Mouse (Mus musculus) right cerebral cortex, adult 18-20 months (tissue): Measurements from ENCODE around the gene Aldh1l1.
A peak's percentile ranks its signal among the peaks of the same experiment; 100 is the strongest.

Source experiments
- DNase-seq: peaks from one replicate; pipeline ENCODE4 v3.0.0; 2022; ENCODE audit warnings: mixed read lengths

Gene Aldh1l1

GRCm38 (mm10) chr6:90509085-90509484 is 22.9 kb downstream of the Aldh1l1 start:
- DNase-seq = peak; percentile 13

GRCm38 (mm10) chr6:90512416-90512815 is 26.2 kb downstream of the Aldh1l1 start:
- DNase-seq = no peak

GRCm38 (mm10) chr6:90513074-90513856 is 27.0 kb downstream of the Aldh1l1 start:
- DNase-seq = no peak

- DNase-seq = no peak
Measured at GRCm38 (mm10) chr6:90514369-90514768, 28.1 kb downstream of the Aldh1l1 start.

GRCm38 (mm10) chr6:90514883-90515405 is 28.7 kb downstream of the Aldh1l1 start:
- peak; percentile 78 for DNase-seq

GRCm38 (mm10) chr6:90518892-90519291 is 32.7 kb downstream of the Aldh1l1 start:
- no peak for DNase-seq

GRCm38 (mm10) chr6:90519375-90519774 is 33.1 kb downstream of the Aldh1l1 start:
- DNase-seq = no peak

- DNase-seq = no peak
Measured at GRCm38 (mm10) chr6:90526406-90526805, 40.2 kb downstream of the Aldh1l1 start.

- DNase-seq = no peak
Measured at GRCm38 (mm10) chr6:90529461-90530046, 43.3 kb downstream of the Aldh1l1 start.

- no peak for DNase-seq
Measured at GRCm38 (mm10) chr6:90532575-90533190, 46.5 kb downstream of the Aldh1l1 start.

GRCm38 (mm10) chr6:90533505-90533904 is 47.3 kb downstream of the Aldh1l1 start:
- DNase-seq = no peak

- peak; percentile 81 for DNase-seq
Measured at GRCm38 (mm10) chr6:90534701-90535475, 48.7 kb downstream of the Aldh1l1 start.

- DNase-seq = no peak
Measured at GRCm38 (mm10) chr6:90536824-90537223, 50.6 kb downstream of the Aldh1l1 start.

GRCm38 (mm10) chr6:90537941-90538340 is 51.7 kb downstream of the Aldh1l1 start:
- peak; percentile 87 for DNase-seq

GRCm38 (mm10) chr6:90539271-90539670 is 53.0 kb downstream of the Aldh1l1 start:
- DNase-seq = no peak

- no peak for DNase-seq
Measured at GRCm38 (mm10) chr6:90540520-90540919, 54.3 kb downstream of the Aldh1l1 start.

GRCm38 (mm10) chr6:90541367-90541772 is 55.1 kb downstream of the Aldh1l1 start:
- no peak for DNase-seq

- no peak for DNase-seq
Measured at GRCm38 (mm10) chr6:90544433-90544832, 58.2 kb downstream of the Aldh1l1 start.

- no peak for DNase-seq
Measured at GRCm38 (mm10) chr6:90546274-90546673, 60.0 kb downstream of the Aldh1l1 start.

GRCm38 (mm10) chr6:90547041-90547440 is 60.8 kb downstream of the Aldh1l1 start:
- DNase-seq = no peak

- DNase-seq = no peak
Measured at GRCm38 (mm10) chr6:90550161-90550912, 64.1 kb downstream of the Aldh1l1 start.

- DNase-seq = no peak
Measured at GRCm38 (mm10) chr6:90551251-90551650, 65.0 kb downstream of the Aldh1l1 start.
